ENCODE assay signal across 8 mouse cellular contexts in the genomic region with DNA sequence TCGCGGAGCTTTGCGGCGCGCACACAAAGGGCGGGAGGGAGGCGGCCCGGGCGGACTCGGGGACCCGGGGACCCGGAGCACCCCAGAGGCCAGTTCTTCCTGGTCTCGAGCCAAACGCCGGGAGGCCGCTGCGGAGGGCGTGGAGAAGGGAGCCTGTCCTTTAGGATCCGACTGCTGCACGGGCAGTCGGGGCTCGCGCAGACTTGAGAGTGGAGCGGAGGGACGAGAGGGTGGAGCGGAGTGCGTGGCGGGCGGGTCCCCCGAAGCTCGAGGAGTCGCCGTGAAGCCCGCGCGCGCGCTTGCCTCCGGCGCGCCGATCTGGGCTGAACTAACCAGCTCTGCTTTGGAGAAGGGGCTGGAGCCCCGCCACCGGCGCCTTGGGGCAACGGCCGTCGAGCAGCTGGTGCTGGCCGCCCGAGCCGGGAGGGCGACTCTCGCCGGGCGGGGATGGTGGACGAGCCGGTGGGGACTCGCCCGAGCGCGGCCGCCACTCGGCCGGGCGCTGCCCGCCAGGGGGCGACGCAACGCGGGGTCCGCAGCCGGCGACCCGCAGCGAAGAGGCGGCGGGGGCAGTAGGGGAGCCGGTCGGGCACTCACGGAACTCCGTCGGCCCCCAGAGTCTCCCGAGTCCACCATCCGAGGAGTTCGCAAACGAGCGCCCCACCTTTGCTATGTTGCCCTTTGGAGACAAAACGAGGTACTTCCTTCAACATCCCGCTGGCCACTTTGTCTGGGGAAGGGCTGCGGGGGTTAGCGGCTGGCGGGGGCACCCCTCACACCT. TPM values are rescaled to one million over a fixed set of nuclear protein-coding genes. Genes with fewer than 3 reads are reported as not detected.
DNase-seq lines count a peak whose midpoint lies in the region; ATAC-seq and TF ChIP-seq lines count a peak whose summit lies in the region.

No protein-coding gene starts in this region.

- H3K36me3 ChIP-seq in forebrain, embryonic 15.5 days, result no peaks in the 10 kb centered on the region
- H3K36me3 ChIP-seq in lung, embryonic 14.5 days (ENCODE audit: insufficient read depth), result no peaks in the 10 kb centered on the region
- H3K36me3 ChIP-seq in neural tube, embryonic 15.5 days, result no peaks in the 10 kb centered on the region

- ATAC-seq in forebrain, embryonic 15.5 days (replicated peaks), result peak; percentile 82
- peak; percentile 80 for ATAC-seq in lung, embryonic 14.5 days (ENCODE audit: insufficient read depth)
- ATAC-seq in neural tube, embryonic 15.5 days (ENCODE audit: low FRiP score), result peak; percentile 82

- peak overlapping the region; percentile 97 for H3K4me2 ChIP-seq in forebrain, embryonic 15.5 days (replicated peaks)
- H3K4me2 ChIP-seq in lung, embryonic 14.5 days, result peak overlapping the region; percentile 69
- H3K4me2 ChIP-seq in neural tube, embryonic 15.5 days, result peak overlapping the region; percentile 82

- under 1% methylated on average over 86 of the region's 92 CpGs for WGBS in forebrain, embryonic 15.5 days
- under 1% methylated on average over 82 of the region's 92 CpGs for WGBS in lung, embryonic 14.5 days
- WGBS in neural tube, embryonic 15.5 days, result under 1% methylated on average over 92 of the region's 92 CpGs

- peak; percentile 31; the same call in 1 of the 2 replicates for TF ChIP-seq CTCF in lung, embryonic 14.5 days (IDR thresholded peaks at IDR 0.05; ENCODE audit: low read depth)

- intact Hi-C loops in heart, postnatal 14 days (cut with DNase I), result loop anchor here (1.0 to 5.0 kb wide), 3 partner anchors 55 to 172 kb away; no protein-coding TSS in a partner anchor

- peak; percentile 39 for DNase-seq in CD4-positive helper T cell, adult 2 months (ENCODE audit: low read depth, low spot score)
- DNase-seq in heart, postnatal 14 days, result peak; percentile 85 to 87
- DNase-seq in kidney, postnatal 4 days, result peak; percentile 84 to 91
- peak; percentile 88 for DNase-seq in lung, embryonic 14.5 days
- DNase-seq in testis, postnatal 14 days (ENCODE audit: low spot score), result peak; percentile 59

- no peaks in the 10 kb centered on the region for H3K27me3 ChIP-seq in forebrain, embryonic 15.5 days
- H3K27me3 ChIP-seq in lung, embryonic 14.5 days (ENCODE audit: insufficient read depth, low read length), result no peaks in the 10 kb centered on the region
- no peaks in the 10 kb centered on the region for H3K27me3 ChIP-seq in neural tube, embryonic 15.5 days (replicated peaks)

- peak overlapping the region; percentile 80 for H3K9ac ChIP-seq in forebrain, embryonic 15.5 days (replicated peaks)
- peak overlapping the region; percentile 84 for H3K9ac ChIP-seq in lung, embryonic 14.5 days
- peak overlapping the region; percentile 70 for H3K9ac ChIP-seq in neural tube, embryonic 15.5 days (replicated peaks)

- H3K9me3 ChIP-seq in forebrain, embryonic 15.5 days, result no peaks in the 10 kb centered on the region
- no peaks in the 10 kb centered on the region for H3K9me3 ChIP-seq in lung, embryonic 14.5 days (ENCODE audit: low read depth, low read length)
- no peaks in the 10 kb centered on the region for H3K9me3 ChIP-seq in neural tube, embryonic 15.5 days (replicated peaks)

- peak overlapping the region; percentile 40; the same call in 1 of the 2 replicates for H3K27ac ChIP-seq in brown adipose tissue, adult 24 weeks (replicated peaks; ENCODE audit: low read depth, low read length)
- peak overlapping the region; percentile 83 for H3K27ac ChIP-seq in forebrain, embryonic 15.5 days (replicated peaks)
- peak overlapping the region; percentile 96 for H3K27ac ChIP-seq in lung, embryonic 14.5 days (ENCODE audit: low read depth)
- H3K27ac ChIP-seq in neural tube, embryonic 15.5 days (replicated peaks), result peak overlapping the region; percentile 77

- peak overlapping the region; percentile 64 for H3K4me3 ChIP-seq in brown adipose tissue, adult 24 weeks (ENCODE audit: insufficient read depth, low read depth, low read length)
- H3K4me3 ChIP-seq in forebrain, embryonic 15.5 days, result peak overlapping the region; percentile 92
- peak overlapping the region; percentile 65 for H3K4me3 ChIP-seq in lung, embryonic 14.5 days (ENCODE audit: low read depth, low read length)
- peak overlapping the region; percentile 83 for H3K4me3 ChIP-seq in neural tube, embryonic 15.5 days (replicated peaks)

- no peaks in the 10 kb centered on the region for H3K4me1 ChIP-seq in brown adipose tissue, adult 24 weeks (ENCODE audit: control insufficient read depth, insufficient read depth, insufficient read length, low read length)
- peaks cover 26% of the 10 kb centered on the region for H3K4me1 ChIP-seq in forebrain, embryonic 15.5 days
- no peaks in the 10 kb centered on the region for H3K4me1 ChIP-seq in lung, embryonic 14.5 days (ENCODE audit: insufficient read depth)
- H3K4me1 ChIP-seq in neural tube, embryonic 15.5 days, result peaks cover 22% of the 10 kb centered on the region

RNA-seq across cellular contexts. Expression of a gene that starts 1.4 kb away (rescaled TPM):
- 0.91 and 1.9 TPM in 2 replicates for polyA plus RNA-seq in brown adipose tissue, adult 24 weeks (2012; ENCODE audit: insufficient read depth, insufficient read length, missing spikeins)
- 3.0 and 3.2 TPM in 2 replicates for polyA plus RNA-seq in forebrain, embryonic 15.5 days (2015; fragmentation: Nextera tagmentation; extraction: Ambion mirVana)
- total RNA-seq in heart, postnatal 14 days (2021), result 1 to 10 TPM; 6.5 to 9.0 TPM
- 55.0 and 57.4 TPM in 2 replicates for polyA plus RNA-seq in lung, embryonic 14.5 days (2014; fragmentation: Nextera tagmentation; extraction: Ambion mirVana)
- 1.2 and 3.1 TPM in 2 replicates for polyA plus RNA-seq in neural tube, embryonic 15.5 days (2015; fragmentation: Nextera tagmentation; extraction: Ambion mirVana)

Comparison
In these comparisons a context has a peak if more than half of its experiments do, and no peak if none do; other contexts are left out.
1. Peak in every context shown above with its lines: DNase-seq, ATAC-seq, H3K4me3 ChIP-seq and H3K27ac ChIP-seq.
2. H3K27ac ChIP-seq: peak in every context shown above with its lines; median percentile 96 in lung, embryonic 14.5 days; 83 in forebrain, embryonic 15.5 days; 77 in neural tube, embryonic 15.5 days; 40 in brown adipose tissue, adult 24 weeks.
3. RNA of a gene that starts 1.4 kb away (polyA plus RNA-seq): 55.0 to 57.4 TPM in lung, embryonic 14.5 days; 3.0 to 3.2 TPM in forebrain, embryonic 15.5 days, 1.2 to 3.1 TPM in neural tube, embryonic 15.5 days and 0.91 to 1.9 TPM in brown adipose tissue, adult 24 weeks; every median in the first group is over 10 times any median in the second.